Mouse (Mus musculus): ENCODE measurements around the gene Prlr.

Gene Prlr

DNA sequence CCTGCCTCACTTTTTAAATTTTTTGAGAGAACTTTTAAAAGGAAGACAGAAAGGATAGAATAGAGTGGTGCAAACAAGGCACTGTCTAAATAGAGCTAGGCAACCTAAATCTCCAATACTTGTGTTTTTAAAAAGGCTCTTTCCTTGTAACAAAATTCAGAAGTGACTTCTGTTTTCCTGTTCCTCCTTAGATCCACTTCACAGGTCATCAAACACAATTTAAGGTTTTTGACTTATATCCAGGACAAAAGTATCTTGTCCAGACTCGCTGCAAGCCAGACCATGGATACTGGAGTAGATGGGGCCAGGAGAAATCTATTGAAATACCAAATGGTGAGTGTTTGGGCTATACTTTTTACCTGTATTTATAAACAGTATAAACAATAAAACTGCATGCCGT, 148.0 kb downstream of the Prlr start, which contains the start of gene Gm21973:
Gene Gm21973, plus strand, starts transcription at position 301 of the 400 bp plus-strand sequence.
- DNase-seq (ENCODE audit: low read depth, low spot score): no peak

DNA sequence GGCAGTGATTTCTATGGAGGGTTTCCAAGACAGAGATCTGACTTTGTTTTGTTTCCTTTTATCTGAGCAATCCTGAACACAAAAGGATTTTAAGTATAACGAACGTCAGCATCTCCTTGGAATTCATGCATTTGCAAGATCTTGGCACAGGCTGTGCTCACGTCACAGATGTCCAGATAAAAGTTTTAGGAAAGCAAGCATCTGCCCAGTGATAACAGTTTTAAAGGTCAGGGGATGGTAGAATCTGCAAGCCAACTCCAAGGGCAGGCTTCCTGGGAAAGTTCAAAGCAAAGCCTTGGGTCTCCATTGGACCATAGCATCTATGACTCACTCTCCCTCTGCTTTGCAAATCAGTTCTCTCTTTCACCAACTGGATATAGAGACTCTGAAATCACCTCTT, 153.6 kb downstream of the Prlr start:
- no peak for DNase-seq (ENCODE audit: low read depth, low spot score)

DNA sequence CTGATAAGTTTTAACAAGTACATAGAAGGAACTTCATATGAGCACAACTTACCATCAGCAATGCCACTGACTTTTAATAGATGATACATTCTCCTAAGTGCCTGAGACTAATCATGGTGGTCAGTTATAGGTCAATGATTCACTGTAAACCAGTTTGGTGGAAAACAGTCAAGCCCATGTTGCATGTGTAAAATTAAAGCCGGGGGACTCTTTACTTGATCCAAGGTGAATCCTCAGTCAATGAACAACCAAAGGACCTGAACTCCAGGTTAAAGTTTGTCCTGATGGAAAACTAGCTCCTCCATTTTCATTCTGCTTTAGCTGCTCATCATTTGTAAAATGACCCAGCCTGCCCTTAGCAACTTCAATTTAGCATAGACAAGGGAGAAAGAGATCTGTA, 155.5 kb downstream of the Prlr start:
- no peak for DNase-seq (ENCODE audit: low read depth, low spot score)

DNA sequence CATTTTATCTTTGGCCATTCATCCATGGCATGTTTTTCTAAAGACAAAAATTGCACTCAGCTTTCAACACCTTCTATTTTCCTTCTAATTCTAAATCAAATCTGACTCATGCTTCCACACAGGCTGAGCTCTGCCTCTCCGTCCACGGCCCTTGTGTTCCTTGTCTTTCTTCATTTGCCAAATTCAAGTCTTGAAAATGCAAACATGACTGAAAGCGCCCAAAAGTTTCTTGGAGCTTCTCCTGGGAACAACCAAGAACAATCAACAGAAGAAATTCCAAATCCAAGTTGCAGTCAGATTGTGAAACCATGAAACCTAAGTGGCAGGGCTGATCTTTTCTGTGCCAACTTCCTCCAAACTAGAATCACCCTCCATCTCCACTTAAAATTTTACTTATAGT, 161.6 kb downstream of the Prlr start:
- no peak for DNase-seq (ENCODE audit: low read depth, low spot score)

DNA sequence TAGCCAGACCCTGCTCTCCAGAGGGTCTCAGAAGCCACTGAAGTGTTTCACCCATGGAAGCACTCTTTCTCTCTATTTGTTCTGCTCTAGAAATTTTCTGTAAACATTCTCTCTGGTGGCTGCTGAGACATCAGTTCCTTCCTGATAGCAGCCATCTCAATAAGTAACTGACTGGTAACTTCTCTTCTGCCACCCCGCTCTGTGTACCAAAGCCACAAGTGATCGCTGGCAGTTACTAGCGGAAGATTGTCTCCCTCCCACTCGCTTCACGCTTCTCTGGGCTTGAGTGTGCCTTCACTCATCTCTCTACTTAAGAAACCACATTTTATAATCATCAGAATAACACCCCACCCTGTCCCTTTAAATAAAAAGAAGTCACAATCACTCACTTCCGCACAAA, 170.0 kb downstream of the Prlr start:
- DNase-seq (ENCODE audit: low read depth, low spot score): no peak

DNA sequence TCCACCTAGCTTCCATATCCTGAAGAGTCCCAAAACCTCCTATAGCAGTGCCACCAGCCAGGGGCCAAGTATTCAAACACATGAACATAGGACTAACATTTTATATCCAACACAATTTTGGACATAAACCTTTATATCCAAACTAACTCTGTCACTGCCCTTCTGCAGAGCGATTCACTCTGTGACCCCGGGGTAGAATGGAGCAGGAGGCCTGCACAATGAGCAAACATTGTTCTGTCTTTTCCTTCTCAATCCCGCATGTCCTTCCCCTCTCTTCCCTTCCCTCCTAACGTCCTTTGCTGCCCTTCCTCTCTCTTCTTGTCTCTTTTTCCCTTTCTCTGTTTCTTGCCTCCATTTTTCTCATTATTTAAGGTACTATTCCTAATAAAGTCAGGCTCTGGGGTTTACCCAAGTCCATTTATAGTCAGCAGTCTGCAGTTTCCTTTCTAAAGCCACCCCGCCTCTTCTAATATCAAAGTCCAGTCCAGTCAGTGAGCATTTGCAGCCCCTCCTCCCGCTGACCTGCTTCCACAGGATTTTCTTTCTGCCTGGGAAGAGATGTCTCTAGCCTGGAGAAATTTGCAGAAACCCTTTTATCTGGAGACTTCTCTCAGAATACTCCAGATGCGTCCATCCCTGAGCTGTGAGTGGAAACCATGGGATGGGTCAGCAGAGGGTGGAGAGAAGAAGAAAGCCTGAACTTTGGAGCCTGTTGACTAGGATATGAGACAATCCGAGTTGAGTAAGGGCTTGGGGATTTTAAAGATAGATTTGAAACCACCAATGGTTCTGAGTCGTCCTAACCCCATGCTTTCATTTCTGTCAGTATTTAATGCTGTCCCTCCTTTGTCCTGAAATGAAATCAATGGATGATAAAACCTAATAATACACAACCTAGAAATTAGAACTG, 181.3 kb downstream of the Prlr start, which contains the start of gene Agxt2:
Gene Agxt2, plus strand, starts transcription at position 494 of the 910 bp plus-strand sequence.
- no peak for DNase-seq (ENCODE audit: low read depth, low spot score)

DNA sequence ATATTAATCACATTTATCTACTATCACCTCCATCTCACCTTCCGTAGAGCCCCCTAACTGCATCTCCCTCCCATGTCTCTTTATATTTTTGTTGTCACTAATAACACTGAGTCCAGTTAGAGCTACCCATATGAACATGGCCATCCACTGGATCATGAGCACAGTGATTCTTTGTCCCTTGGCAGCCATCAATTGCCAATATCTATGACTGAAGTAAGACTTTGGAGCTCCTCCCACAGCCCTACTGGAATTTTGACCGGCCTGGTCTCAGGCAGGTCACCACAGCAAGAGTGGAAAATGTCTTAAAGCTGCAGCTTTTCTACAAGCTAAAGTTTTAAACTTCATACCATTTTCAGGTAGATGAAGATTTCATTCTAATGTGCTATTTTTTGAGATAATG, 189.3 kb downstream of the Prlr start:
- no peak for DNase-seq (ENCODE audit: low read depth, low spot score)

DNA sequence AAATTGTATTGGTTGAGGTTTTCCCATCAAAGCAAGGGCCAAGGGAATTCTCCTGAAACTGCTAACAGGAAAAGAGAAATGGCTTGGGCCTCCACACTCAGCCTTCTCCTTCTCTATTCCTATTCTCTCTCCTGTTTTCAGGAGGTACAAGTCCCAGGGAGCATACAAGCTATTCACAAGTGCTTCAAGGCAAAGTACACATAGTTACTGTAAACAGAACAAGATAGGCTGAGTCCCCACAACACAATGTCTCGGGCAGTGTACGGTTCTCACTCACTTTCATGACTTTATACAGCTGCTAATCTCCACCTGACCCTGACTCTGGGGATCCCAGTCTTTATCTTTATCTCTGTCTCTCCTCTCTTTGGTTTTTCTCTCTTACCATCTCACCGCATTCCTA, 198.4 kb downstream of the Prlr start:
- DNase-seq (ENCODE audit: low read depth, low spot score): no peak

DNA sequence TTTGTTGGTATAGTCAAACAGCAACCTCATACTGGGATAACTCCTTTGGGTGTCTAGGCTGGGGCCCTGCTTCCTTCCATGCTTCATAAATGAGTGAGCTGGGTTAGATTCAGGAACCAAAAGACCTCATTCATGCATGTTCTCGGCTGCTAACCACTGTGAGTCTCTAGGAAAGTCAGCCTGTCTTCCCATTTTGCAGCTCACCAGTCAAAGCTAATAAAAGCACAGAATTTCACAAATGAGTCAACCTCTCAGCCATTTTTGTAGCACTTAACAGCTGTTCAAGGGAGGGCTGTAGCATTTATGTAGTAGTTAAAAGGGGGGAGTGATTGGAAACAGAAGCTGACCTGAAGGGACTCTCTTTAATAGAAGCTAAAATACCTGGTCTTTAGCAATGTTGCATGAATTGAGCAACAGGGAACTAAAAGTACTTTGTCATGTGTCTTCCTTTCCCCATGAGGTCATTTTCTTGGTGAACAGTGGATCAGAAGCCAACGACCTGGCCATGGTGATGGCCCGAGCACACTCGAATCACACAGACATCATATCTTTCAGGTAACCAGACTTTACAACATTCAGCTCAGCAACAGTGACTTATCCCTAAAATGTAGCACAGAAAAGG, 201.4 kb downstream of the Prlr start:
- peak; percentile 26 for DNase-seq (ENCODE audit: low read depth, low spot score)

DNA sequence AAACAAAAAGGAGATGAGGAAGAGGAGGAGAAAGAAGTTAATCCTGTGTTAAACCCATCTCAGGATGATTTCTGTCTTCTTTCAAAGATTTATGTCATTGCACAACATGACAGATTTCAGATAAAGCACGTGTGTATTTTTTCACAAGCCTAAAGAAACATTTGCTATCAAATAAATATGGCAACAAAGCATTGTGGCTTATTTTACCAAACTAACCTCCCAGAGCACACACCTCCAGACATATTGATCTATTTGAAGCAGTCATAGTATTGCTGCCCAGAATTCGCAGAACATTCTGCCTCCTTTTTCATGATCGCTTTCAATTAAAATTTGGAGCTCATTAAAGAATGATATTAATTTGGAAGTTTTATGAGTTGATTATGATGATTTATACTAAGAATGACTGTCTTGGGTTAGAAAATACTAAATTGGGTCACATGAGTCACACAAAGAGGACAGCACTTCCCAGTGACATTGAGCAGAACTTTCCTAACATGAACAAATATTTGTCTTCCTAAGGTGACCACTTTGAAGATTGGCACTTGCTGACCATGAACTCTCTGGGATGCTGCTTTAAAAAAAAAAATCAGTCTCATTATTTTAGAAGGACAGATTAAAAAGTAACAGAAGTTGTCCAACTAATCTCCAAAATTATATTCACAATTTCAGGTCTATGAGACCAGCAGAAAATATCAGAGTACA, 202.9 kb downstream of the Prlr start:
- DNase-seq (ENCODE audit: low read depth, low spot score): no peak

DNA sequence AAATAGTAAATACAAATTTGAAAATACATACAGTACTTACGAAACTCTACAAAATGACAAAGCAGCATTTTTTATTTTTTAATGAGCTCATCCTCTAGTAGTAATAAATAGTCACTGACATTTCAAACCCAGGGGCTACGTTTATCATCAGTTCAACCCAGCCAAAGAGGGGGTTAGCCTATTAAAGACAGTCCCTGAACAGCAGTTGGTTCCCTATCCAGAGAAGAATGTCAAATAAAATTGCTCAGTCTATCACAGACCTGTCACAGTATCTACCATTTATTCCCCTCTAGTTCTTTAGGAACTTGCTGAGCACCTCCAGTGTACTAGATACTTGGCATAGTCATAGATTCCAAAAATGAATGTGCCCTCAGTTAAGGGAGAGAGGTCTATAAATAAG, 210.2 kb downstream of the Prlr start:
- no peak for DNase-seq (ENCODE audit: low read depth, low spot score)

Measured in telencephalon, adult 2 months (tissue).